Mouse (Mus musculus): ENCODE measurements around the gene Prkn.

Gene Prkn

GRCm38 (mm10) chr17:10997291-10997690 is 157.1 kb downstream of the Prkn start:
- no peak for DNase-seq

DNA sequence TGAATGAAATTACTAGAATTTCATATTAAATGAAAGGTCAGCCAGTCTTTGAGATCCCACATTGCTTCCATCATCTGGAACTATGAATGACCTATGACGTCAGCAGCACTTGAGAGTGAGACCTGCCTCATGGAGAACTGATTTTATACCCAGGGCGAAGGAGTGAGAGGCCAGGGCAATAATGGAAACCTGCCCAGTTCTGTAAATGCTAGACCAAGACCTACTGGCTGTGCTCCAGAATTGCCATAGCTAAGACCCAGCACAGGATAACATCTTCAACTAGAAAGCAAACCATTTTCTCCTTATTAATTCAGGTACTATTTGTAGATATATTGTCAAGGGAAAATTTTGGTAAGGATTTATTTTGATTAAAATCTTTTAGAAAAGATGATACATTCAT is 183.2 kb downstream of the Prkn start:
- no peak for DNase-seq

- no peak for DNase-seq
These were observed 189.2 kb downstream of the Prkn start for GRCm38 (mm10) chr17:11029348-11029747.

- DNase-seq, result no peak
These were observed 190.8 kb downstream of the Prkn start for GRCm38 (mm10) chr17:11030936-11031335.

GRCm38 (mm10) chr17:11032366-11032765 is 192.2 kb downstream of the Prkn start:
- no peak for DNase-seq

- no peak for DNase-seq
These were observed 193.4 kb downstream of the Prkn start for GRCm38 (mm10) chr17:11033594-11033993.

- no peak for DNase-seq
These were observed 198.1 kb downstream of the Prkn start for GRCm38 (mm10) chr17:11038272-11038671.

DNA sequence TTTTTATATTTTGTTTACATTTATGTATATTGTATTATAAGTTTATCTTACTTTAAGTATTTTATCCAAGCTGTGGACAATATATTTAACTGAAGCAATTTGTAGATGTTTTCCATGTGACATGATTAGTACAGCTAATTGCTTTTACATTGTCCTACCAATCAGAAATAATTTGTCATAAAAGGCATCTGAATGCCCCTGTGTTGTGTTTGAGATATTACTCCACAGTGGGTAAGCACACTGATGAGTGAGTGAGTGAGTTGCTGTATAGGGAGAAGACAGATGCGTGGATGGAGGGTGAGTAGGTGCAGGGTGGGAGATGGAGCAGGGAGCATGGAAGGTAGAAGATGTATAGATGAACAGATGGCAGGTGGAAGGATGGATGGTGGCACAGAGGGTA is 218.8 kb downstream of the Prkn start:
- no peak for DNase-seq

DNA sequence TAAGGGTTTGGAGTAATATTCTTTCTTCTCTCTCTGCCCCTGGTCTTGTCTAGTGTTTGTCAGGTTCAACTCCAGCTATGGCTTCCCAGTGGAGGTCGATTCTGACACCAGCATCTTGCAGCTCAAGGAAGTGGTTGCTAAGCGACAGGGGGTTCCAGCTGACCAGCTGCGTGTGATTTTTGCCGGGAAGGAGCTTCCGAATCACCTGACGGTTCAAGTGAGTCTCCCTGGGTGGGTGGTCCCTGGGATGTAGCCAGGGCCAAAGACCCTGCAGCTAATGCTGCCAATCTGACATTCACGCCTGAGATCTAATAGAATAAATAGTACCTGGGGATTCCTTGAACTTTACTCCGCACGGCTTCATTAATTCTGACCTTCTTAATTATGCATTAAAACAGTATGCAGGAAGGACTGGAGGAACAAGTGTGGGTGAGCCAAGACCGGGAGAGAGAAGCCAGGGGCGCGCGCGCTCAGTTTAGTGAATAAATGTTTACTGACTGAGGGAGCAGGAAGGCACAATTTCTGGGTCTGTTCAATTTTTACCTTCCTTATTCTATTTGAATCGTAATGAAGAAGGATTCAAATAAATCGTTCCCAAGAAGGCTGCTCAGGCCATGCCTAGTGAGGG is 227.0 kb downstream of the Prkn start:
- no peak for DNase-seq

GRCm38 (mm10) chr17:11067704-11068475 is 227.7 kb downstream of the Prkn start:
- no peak for DNase-seq

DNA sequence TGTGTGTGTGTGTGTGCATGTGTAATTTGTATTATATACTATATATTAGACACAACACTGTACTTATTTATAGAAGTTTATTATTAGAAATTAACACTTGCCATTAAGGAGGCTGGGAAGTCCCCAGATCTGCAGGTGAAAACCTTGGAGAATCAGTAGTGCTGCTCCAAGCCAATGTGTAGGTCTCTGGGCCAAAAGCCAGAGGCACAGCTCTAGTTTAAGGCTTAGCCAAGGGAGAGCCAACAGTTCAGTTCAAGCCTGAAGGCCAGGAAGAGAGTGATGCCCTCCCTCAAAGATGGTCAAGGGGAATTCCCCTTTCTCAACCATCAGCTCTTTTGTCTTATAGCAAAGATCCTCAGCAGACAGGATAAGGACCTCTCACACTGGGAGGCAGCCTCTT is 230.8 kb downstream of the Prkn start:
- DNase-seq, result no peak

GRCm38 (mm10) chr17:11076319-11076903 is 236.2 kb downstream of the Prkn start:
- no peak for DNase-seq

- no peak for DNase-seq
These were observed 246.3 kb downstream of the Prkn start for GRCm38 (mm10) chr17:11086492-11086891.

DNA sequence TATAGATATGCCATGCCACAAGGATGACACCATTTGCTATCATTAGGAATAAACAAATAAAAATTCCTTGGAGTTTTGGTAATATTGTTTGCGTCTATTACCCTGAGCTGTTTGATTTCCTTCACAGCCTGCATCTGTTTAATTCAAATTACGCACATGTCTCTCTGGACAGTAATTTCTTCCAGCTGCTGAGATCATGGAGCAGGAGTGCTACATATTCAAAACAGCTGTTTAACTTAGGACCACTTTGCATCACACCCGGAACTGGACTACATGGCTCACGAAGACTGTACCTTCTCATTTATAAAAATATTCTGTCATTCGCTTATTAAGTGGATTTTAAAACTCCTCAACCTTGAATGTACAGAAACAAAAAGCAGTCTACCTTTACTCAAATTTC is 246.9 kb downstream of the Prkn start:
- no peak for DNase-seq

DNA sequence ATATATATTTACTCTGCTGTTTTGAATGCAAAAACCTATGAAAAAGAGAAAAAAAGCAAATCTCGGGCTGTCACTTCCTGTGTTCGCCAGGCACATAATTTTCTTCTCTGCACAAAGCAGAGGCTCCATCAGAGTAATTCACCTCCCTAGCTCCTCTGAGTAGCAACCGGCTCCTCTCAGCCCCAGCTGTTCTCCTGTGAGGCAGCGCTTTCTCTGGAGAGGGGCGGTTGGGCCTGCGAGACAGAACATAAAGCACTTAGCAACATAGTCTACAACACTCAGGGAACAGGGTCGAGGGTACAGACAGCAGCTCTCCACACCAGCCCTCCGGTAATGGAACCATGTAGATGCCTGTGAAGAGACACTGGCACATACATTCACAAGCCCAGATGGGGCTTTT is 247.6 kb downstream of the Prkn start:
- DNase-seq, result no peak

GRCm38 (mm10) chr17:11089361-11089760 is 249.2 kb downstream of the Prkn start:
- DNase-seq, result no peak

DNA sequence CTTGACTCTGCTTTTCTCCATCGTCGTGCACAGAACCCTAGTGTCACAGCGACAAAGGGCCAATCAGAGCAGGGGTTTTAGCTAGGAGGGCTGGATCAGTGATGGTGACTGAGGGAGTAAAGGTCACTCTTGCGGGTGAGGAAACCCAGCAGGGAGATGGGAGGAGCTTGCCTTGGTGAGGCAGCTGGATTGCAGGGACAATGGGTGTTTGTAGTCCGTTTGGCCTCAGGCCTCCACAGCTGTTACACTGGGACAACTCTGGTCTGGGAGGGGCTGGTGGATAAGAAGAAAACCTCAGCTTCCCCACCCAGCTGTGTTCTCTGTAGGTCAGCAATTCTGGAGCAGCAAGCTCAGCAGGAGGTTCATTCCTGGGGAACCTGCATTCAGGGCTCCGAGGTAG is 252.7 kb downstream of the Prkn start:
- no peak for DNase-seq

DNA sequence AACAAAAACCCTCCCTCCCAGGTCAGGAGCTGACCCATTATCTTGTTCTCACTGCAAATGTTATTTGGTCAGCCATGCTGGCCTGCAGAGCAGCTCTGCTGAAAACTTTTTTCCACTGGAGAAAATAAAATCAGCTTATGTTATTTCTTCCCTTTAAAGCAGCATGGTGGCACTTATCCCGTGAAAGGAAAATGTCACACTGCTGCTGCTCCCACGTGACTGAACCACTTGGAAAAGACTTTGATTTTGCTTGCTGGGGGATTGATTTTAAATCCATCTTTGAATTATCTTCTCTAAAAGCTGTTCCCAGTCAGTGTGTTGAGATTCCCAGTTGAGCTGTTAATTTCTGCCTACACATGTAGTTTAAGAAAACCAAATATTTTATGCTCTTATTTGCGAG is 253.1 kb downstream of the Prkn start:
- DNase-seq, result no peak

DNA sequence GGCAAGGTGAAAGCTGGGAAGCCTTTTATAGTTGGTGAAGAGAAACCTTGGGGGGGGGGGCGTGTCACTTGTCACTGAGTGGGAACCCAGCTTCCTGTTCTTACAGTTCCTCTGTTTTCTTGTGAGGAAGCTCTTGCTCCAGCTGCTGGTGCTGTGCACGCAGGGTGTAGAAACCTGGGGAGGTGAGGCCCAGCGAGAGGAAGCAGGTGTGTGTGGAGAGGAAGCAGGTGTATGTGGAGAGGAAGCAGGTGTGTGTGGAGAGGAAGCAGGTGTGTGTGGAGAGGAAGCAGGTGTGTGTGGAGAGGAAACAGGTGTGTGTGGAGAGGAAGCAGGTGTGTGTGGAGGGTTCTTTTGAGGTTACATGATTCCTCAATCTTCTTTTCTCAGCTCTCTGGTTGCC is 266.8 kb downstream of the Prkn start:
- no peak for DNase-seq

DNA sequence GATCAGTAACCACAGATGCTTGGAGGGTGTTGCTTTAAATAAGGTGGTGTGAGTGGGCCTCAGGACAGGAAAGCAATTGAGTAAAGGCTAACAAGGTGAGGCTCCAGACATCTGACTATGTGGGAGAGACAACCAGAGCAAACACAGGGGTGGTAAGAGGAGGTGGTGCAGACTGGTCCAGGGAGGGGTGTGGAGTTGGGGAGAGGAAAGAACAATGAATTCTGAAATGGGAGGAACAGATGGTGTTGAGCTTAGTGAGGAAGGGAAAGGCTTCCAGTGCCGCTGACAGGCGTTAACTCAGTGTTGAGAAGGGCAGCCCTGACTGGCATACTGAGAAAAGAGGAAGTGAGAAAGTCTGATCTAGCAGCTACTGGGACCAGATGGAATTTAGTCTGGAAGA is 267.7 kb downstream of the Prkn start:
- DNase-seq, result no peak

GRCm38 (mm10) chr17:11117508-11117907 is 277.3 kb downstream of the Prkn start:
- no peak for DNase-seq

- no peak for DNase-seq
These were observed 283.9 kb downstream of the Prkn start for GRCm38 (mm10) chr17:11124048-11124447.

GRCm38 (mm10) chr17:11127217-11127616 is 287.0 kb downstream of the Prkn start:
- DNase-seq, result no peak

- no peak for DNase-seq
These were observed 290.7 kb downstream of the Prkn start for GRCm38 (mm10) chr17:11130919-11131318.

Measured in spleen, adult 18-20 months (tissue).